Mouse (Mus musculus) embryonic stem cell, embryonic (primary cell): ENCODE measurements around the gene Lgr4.

Source experiments
- CTCF ChIA-PET, 4 experiments: fragments of 300-600 bp in 2 of 4; fragments of 350-600 bp in 2 of 4; sonication (Branson Sonifier 250); formaldehyde crosslinking; loops; one replicate each; lab custom pipeline; 2022; ENCODE audit warnings: inconsistent platforms in 2 of 4; lab: Charles Lee
- POLR2A ChIA-PET, 4 experiments: fragments of 300-600 bp in 2 of 4; fragments of 350-600 bp in 2 of 4; sonication (Branson Sonifier 250); formaldehyde crosslinking; loops; one replicate each; lab custom pipeline; 2022; ENCODE audit warnings: antibody characterized with exemption in 4 of 4, inconsistent platforms in 1 of 4; lab: Charles Lee

Gene Lgr4

GRCm38 (mm10) chr2:109913241-109913640 lies 4.2 kb upstream of the Lgr4 start:
- ChIA-PET CTCF (interaction anchor here (0.5 to 1.7 kb wide), 6 partner anchors 9 to 652 kb away, joined by 3 to 14 read pairs (median 3); no protein-coding TSS in a partner anchor), POLR2A (interaction anchor here (0.6 to 2.0 kb wide), 38 partner anchors 9 to 279 kb away, joined by 3 to 16 read pairs (median 4); partner anchors contain the start of genes Ccdc34 (in 2 of the 4) and Lin7c (in 2 of the 4))

- ChIA-PET CTCF (no interaction called here), POLR2A (interaction anchor here in 2 of 4 experiments (0.9 to 9.5 kb wide), 4 partner anchors 10 to 50 kb away, joined by 3 to 209 read pairs (median 16); no protein-coding TSS in a partner anchor)
Measured at GRCm38 (mm10) chr2:109914601-109915000, 2.8 kb upstream of the Lgr4 start.

GRCm38 (mm10) chr2:109916782-109917495 lies 508 bp upstream of the Lgr4 start:
- ChIA-PET CTCF (interaction anchor here in 2 of 4 experiments (0.6 to 1.7 kb wide), 5 partner anchors 13 to 292 kb away, joined by 3 to 15 read pairs (median 5); no protein-coding TSS in a partner anchor), POLR2A (interaction anchor here (0.6 to 9.5 kb wide), 97 partner anchors 8 to 1597 kb away, joined by 3 to 209 read pairs (median 5); partner anchors contain the start of genes Ccdc34 (in 4 of the 4), Lin7c (in 3 of the 4), Kif18a (in 1 of the 4) and Mettl15 (in 1 of the 4))

- ChIA-PET CTCF (interaction anchor here in 3 of 4 experiments (0.6 to 1.6 kb wide), 5 partner anchors 15 to 61 kb away, joined by 3 to 5 read pairs (median 3); no protein-coding TSS in a partner anchor), POLR2A (interaction anchor here (0.6 to 9.5 kb wide), 43 partner anchors 9 to 646 kb away, joined by 3 to 209 read pairs (median 4); partner anchors contain the start of genes Ccdc34 (in 3 of the 4) and Lin7c (in 2 of the 4))
Measured at GRCm38 (mm10) chr2:109918592-109919262, 1.3 kb downstream of the Lgr4 start.

- CTCF ChIA-PET, result interaction anchor here in 1 of 4 experiments (1.4 kb wide), 1 partner anchor 16 kb away, joined by 4 read pairs; no protein-coding TSS in a partner anchor
- POLR2A ChIA-PET, result interaction anchor here in 2 of 4 experiments (0.5 to 9.5 kb wide), 19 partner anchors 7 to 266 kb away, joined by 3 to 209 read pairs (median 4); partner anchors contain the start of gene Lin7c (in 2 of the 2)
Measured at GRCm38 (mm10) chr2:109920471-109920870, 3.0 kb downstream of the Lgr4 start.

- ChIA-PET POLR2A (interaction anchor here in 3 of 4 experiments (0.9 to 9.5 kb wide), 13 partner anchors 12 to 271 kb away, joined by 3 to 209 read pairs (median 4); partner anchors contain the start of gene Lin7c (in 1 of the 3)), CTCF (no interaction called here)
Measured at GRCm38 (mm10) chr2:109921298-109922035, 4.0 kb downstream of the Lgr4 start.

GRCm38 (mm10) chr2:109922306-109922705 lies 4.9 kb downstream of the Lgr4 start:
- ChIA-PET CTCF (no interaction called here), POLR2A (interaction anchor here in 3 of 4 experiments (1.1 to 9.5 kb wide), 7 partner anchors 9 to 270 kb away, joined by 3 to 209 read pairs (median 5); no protein-coding TSS in a partner anchor)

- ChIA-PET CTCF (no interaction called here), POLR2A (interaction anchor here in 3 of 4 experiments (0.7 to 9.5 kb wide), 8 partner anchors 10 to 269 kb away, joined by 3 to 209 read pairs (median 5); no protein-coding TSS in a partner anchor)
Measured at GRCm38 (mm10) chr2:109923031-109923430, 5.6 kb downstream of the Lgr4 start.

- CTCF ChIA-PET, result no interaction called here
Measured at GRCm38 (mm10) chr2:109923945-109924344, 6.5 kb downstream of the Lgr4 start.

GRCm38 (mm10) chr2:109926984-109927383 lies 9.5 kb downstream of the Lgr4 start:
- POLR2A ChIA-PET, result interaction anchor here in 3 of 4 experiments (0.6 to 2.7 kb wide), 8 partner anchors 8 to 279 kb away, joined by 3 to 24 read pairs (median 4); partner anchors contain the start of gene Lgr4 (in 2 of the 3)
- CTCF ChIA-PET, result no interaction called here

More at GRCm38 (mm10) chr2:109923945-109924344, 6.5 kb downstream of the Lgr4 start:
- POLR2A ChIA-PET, result interaction anchor here in 1 of 4 experiments (1.2 kb wide), 1 partner anchor 20 kb away, joined by 7 read pairs; no protein-coding TSS in a partner anchor

GRCm38 (mm10) chr2:109927446-109927845 lies 10.0 kb downstream of the Lgr4 start:
- CTCF ChIA-PET, result no interaction called here
- POLR2A ChIA-PET, result interaction anchor here (0.6 to 2.7 kb wide), 10 partner anchors 8 to 279 kb away, joined by 3 to 24 read pairs (median 4); partner anchors contain the start of genes Lgr4 (in 2 of the 4) and Lin7c (in 1 of the 4)

GRCm38 (mm10) chr2:109927876-109928275 lies 10.4 kb downstream of the Lgr4 start:
- ChIA-PET CTCF (interaction anchor here in 2 of 4 experiments (0.5 to 0.6 kb wide), 2 partner anchors 261 to 1779 kb away, joined by 3 read pairs; no protein-coding TSS in a partner anchor), POLR2A (interaction anchor here (0.6 to 2.7 kb wide), 10 partner anchors 8 to 278 kb away, joined by 3 to 24 read pairs (median 6); partner anchors contain the start of genes Lgr4 (in 2 of the 4) and Lin7c (in 1 of the 4))

- POLR2A ChIA-PET, result interaction anchor here in 2 of 4 experiments (1.2 to 2.7 kb wide), 7 partner anchors 9 to 38 kb away, joined by 4 to 24 read pairs (median 10); partner anchors contain the start of genes Lgr4 (in 2 of the 2) and Lin7c (in 1 of the 2)
- CTCF ChIA-PET, result no interaction called here
Measured at GRCm38 (mm10) chr2:109928791-109929190, 11.3 kb downstream of the Lgr4 start.

- CTCF ChIA-PET, result no interaction called here
Measured at GRCm38 (mm10) chr2:109929256-109929655, 11.8 kb downstream of the Lgr4 start.

GRCm38 (mm10) chr2:109930366-109930765 lies 12.9 kb downstream of the Lgr4 start:
- ChIA-PET POLR2A (interaction anchor here in 2 of 4 experiments (0.6 to 2.4 kb wide), 9 partner anchors 8 to 255 kb away, joined by 3 to 36 read pairs (median 6); partner anchors contain the start of gene Lgr4 (in 2 of the 2)), CTCF (no interaction called here)

More at GRCm38 (mm10) chr2:109929256-109929655, 11.8 kb downstream of the Lgr4 start:
- POLR2A ChIA-PET, result interaction anchor here in 3 of 4 experiments (0.6 to 2.4 kb wide), 7 partner anchors 9 to 263 kb away, joined by 3 to 36 read pairs (median 8); partner anchors contain the start of gene Lgr4 (in 2 of the 3)

- ChIA-PET CTCF (no interaction called here), POLR2A (interaction anchor here in 2 of 4 experiments (0.6 to 2.4 kb wide), 8 partner anchors 8 to 255 kb away, joined by 3 to 36 read pairs (median 6); partner anchors contain the start of gene Lgr4 (in 1 of the 2))
Measured at GRCm38 (mm10) chr2:109930771-109931170, 13.3 kb downstream of the Lgr4 start.
